Mouse (Mus musculus) spleen, postnatal 4 days (tissue): ENCODE data around the gene Gprc6a.

Experiments used
- DNase-seq, 2 experiments: peaks; one replicate each; pipeline ENCODE4 v3.0.0; 2022; ENCODE audit warnings: low spot score in 2 of 2

Gprc6a gene

GRCm38 (mm10) chr10:51590139-51590574, 41.1 kb downstream of the Gprc6a start, which contains the start of gene Fam162b:
Gene Fam162b, minus strand, starts transcription at chr10:51590517.
- no peak for DNase-seq

GRCm38 (mm10) chr10:51584919-51585318, 46.3 kb downstream of the Gprc6a start:
- no peak for DNase-seq

GRCm38 (mm10) chr10:51584378-51584777, 46.9 kb downstream of the Gprc6a start:
- DNase-seq: no peak

GRCm38 (mm10) chr10:51571225-51571996, 59.9 kb downstream of the Gprc6a start:
- DNase-seq: no peak
